Mouse (Mus musculus) MEL (cell line): ENCODE measurements at regions not wholly inside any gene's neighbourhood (a gene's known extent, or its start where the extent isn't known, plus 50 kb on each side); places are given as distances from the start of the nearest gene placed in this dataset.

Experiments used
- DNase-seq: peaks from one replicate; pipeline ENCODE4 v3.0.0; 2011; ENCODE audit warnings: low read depth, low spot score
- H3K27ac ChIP-seq: 2 replicates; pipeline ENCODE4 v1.5.1; 2012; ENCODE audit warnings: low read depth, mild to moderate bottlenecking, control low read depth, low read length, moderate library complexity; ENCODE audit not compliant: control insufficient read depth
- H3K27me3 ChIP-seq, 2 experiments: fragments of 150-350 bp in 1 of 2; sonication (generic) in 1 of 2; 2 replicates each; pipeline ENCODE4 v1.6.1; 2012; ENCODE audit warnings: low read length in 2 of 2, mild to moderate bottlenecking in 2 of 2, improper control_type of control experiment in 1 of 2, moderate library complexity in 1 of 2; ENCODE audit not compliant: insufficient read depth in 2 of 2, control insufficient read depth in 1 of 2
- H3K36me3 ChIP-seq, 2 experiments: 2 replicates each; pipeline ENCODE4 v1.6.1; 2012 to 2014; ENCODE audit warnings: low read length in 2 of 2, improper control_type of control experiment in 1 of 2, inconsistent platforms in 1 of 2, mild to moderate bottlenecking in 1 of 2; ENCODE audit not compliant: insufficient read depth in 2 of 2, control insufficient read depth in 1 of 2
- H3K4me1 ChIP-seq, 2 experiments: fragments of 150-350 bp in 1 of 2; sonication (generic) in 1 of 2; 2 replicates each; pipeline ENCODE4 v1.6.1; 2012; ENCODE audit warnings: low read length in 2 of 2, improper control_type of control experiment in 1 of 2, mild to moderate bottlenecking in 1 of 2; ENCODE audit not compliant: insufficient read depth in 2 of 2, control insufficient read depth in 1 of 2
- H3K4me3 ChIP-seq, 2 experiments: fragments of 150-350 bp in 1 of 2; sonication (generic) in 1 of 2; 2 replicates each; pipeline ENCODE4 v1.5.1; 2012; ENCODE audit warnings: low read depth in 2 of 2, low read length in 2 of 2, mild to moderate bottlenecking in 2 of 2, moderate library complexity in 2 of 2, control low read depth in 1 of 2, improper control_type of control experiment in 1 of 2; ENCODE audit not compliant: control insufficient read depth in 1 of 2, insufficient read depth in 1 of 2
- H3K79me2 ChIP-seq: 2 replicates; pipeline ENCODE4 v1.6.1; 2012; ENCODE audit warnings: mild to moderate bottlenecking, low read length, moderate library complexity; ENCODE audit not compliant: control insufficient read depth, poor library complexity, insufficient read depth
- H3K9ac ChIP-seq: 2 replicates; pipeline ENCODE4 v1.6.1; 2012; ENCODE audit warnings: low read depth, mild to moderate bottlenecking, control low read depth, low read length, moderate library complexity; ENCODE audit not compliant: control insufficient read depth, poor library complexity, severe bottlenecking
- H3K9me3 ChIP-seq: fragments of 150-350 bp; sonication (generic); replicated peaks from 2 replicates; pipeline ENCODE4 v1.6.1; 2012; ENCODE audit warnings: mild to moderate bottlenecking, low read length, improper control_type of control experiment, moderate library complexity; ENCODE audit not compliant: insufficient read depth
- CHD2 ChIP-seq: IDR thresholded peaks from 2 replicates; pipeline ENCODE4 v1.6.1; 2011; ENCODE audit warnings: low read length, improper control_type of control experiment
- CTCF ChIP-seq, 3 experiments: IDR thresholded peaks in 2 of 3; conservative IDR thresholded peaks in 1 of 3; 2 replicates each; pipeline ENCODE4 v1.5.1; 2011 to 2012; ENCODE audit warnings: low read length in 3 of 3, low read depth in 2 of 3, mild to moderate bottlenecking in 2 of 3, improper control_type of control experiment in 1 of 3, inconsistent platforms in 1 of 3, mixed read lengths in 1 of 3, moderate library complexity in 1 of 3; ENCODE audit not compliant: control insufficient read depth in 1 of 3, insufficient read depth in 1 of 3, poor library complexity in 1 of 3, severe bottlenecking in 1 of 3
- ELF1 ChIP-seq: IDR thresholded peaks from 2 replicates; pipeline ENCODE4 v1.6.1; 2014; ENCODE audit warnings: low read depth, mild to moderate bottlenecking, inconsistent platforms, low read length, improper control_type of control experiment, moderate library complexity
- HCFC1 ChIP-seq: IDR thresholded peaks from 2 replicates; pipeline ENCODE4 v1.6.1; 2012; ENCODE audit warnings: low read depth, mild to moderate bottlenecking, inconsistent platforms, low read length, improper control_type of control experiment, moderate library complexity
- MAFK ChIP-seq: IDR thresholded peaks from 2 replicates; pipeline ENCODE4 v1.6.1; 2011; ENCODE audit warnings: low read depth, mild to moderate bottlenecking, low read length, improper control_type of control experiment, borderline replicate concordance
- MAZ ChIP-seq: IDR thresholded peaks from 2 replicates; pipeline ENCODE4 v1.6.1; 2012; ENCODE audit warnings: low read depth, mild to moderate bottlenecking, inconsistent platforms, low read length, improper control_type of control experiment
- MXI1 ChIP-seq: IDR thresholded peaks from 2 replicates; pipeline ENCODE4 v1.6.1; 2011; ENCODE audit warnings: mild to moderate bottlenecking, low read depth, low read length, improper control_type of control experiment
- MYB ChIP-seq: IDR thresholded peaks from 2 replicates; pipeline ENCODE4 v1.6.1; 2011; ENCODE audit warnings: mild to moderate bottlenecking, low read depth, low read length, improper control_type of control experiment
- NELFE ChIP-seq: IDR thresholded peaks from 2 replicates; pipeline ENCODE4 v1.6.1; 2011; ENCODE audit warnings: low read depth, low read length, improper control_type of control experiment
- NRF1 ChIP-seq: IDR thresholded peaks from 2 replicates; pipeline ENCODE4 v1.6.1; 2014; ENCODE audit warnings: low read depth, mild to moderate bottlenecking, inconsistent platforms, low read length, improper control_type of control experiment, moderate library complexity; ENCODE audit not compliant: poor library complexity, insufficient read depth, severe bottlenecking
- POLR2A ChIP-seq, 2 experiments: IDR thresholded peaks; 2 replicates each; pipeline ENCODE4 v1.6.1; 2011 to 2012; ENCODE audit warnings: low read length in 2 of 2, mild to moderate bottlenecking in 2 of 2, control low read depth in 1 of 2, improper control_type of control experiment in 1 of 2, low read depth in 1 of 2, moderate library complexity in 1 of 2; ENCODE audit not compliant: control insufficient read depth in 1 of 2, insufficient read depth in 1 of 2, poor library complexity in 1 of 2
- POLR2AphosphoS2 ChIP-seq: IDR thresholded peaks from 2 replicates; pipeline ENCODE4 v1.6.1; 2011; ENCODE audit warnings: low read length, improper control_type of control experiment
- POLR2AphosphoS5 ChIP-seq: IDR thresholded peaks from 2 replicates; pipeline ENCODE4 v1.6.1; 2012; ENCODE audit warnings: low read depth, borderline replicate concordance, mild to moderate bottlenecking, inconsistent platforms, low read length, moderate library complexity, mixed read lengths
- RCOR1 ChIP-seq: IDR thresholded peaks from 2 replicates; pipeline ENCODE4 v1.6.1; 2012; ENCODE audit warnings: low read depth, mild to moderate bottlenecking, inconsistent platforms, low read length, improper control_type of control experiment
- SIN3A ChIP-seq: IDR thresholded peaks from 2 replicates; pipeline ENCODE4 v1.6.1; 2012; ENCODE audit warnings: low read length, improper control_type of control experiment, inconsistent platforms
- UBTF ChIP-seq: IDR thresholded peaks from 2 replicates; pipeline ENCODE4 v1.6.1; 2012; ENCODE audit warnings: low read depth, mild to moderate bottlenecking, inconsistent platforms, low read length, improper control_type of control experiment, moderate library complexity, borderline replicate concordance; ENCODE audit not compliant: insufficient read depth
- ZC3H11A ChIP-seq: IDR thresholded peaks from 2 replicates; pipeline ENCODE4 v1.6.1; 2012; ENCODE audit warnings: low read depth, mild to moderate bottlenecking, inconsistent platforms, low read length, improper control_type of control experiment
- ZKSCAN1 ChIP-seq: IDR thresholded peaks from 2 replicates; pipeline ENCODE4 v1.6.1; 2012; ENCODE audit warnings: low read depth, mild to moderate bottlenecking, inconsistent platforms, low read length, improper control_type of control experiment, moderate library complexity
- ZNF384 ChIP-seq: IDR thresholded peaks from 2 replicates; pipeline ENCODE4 v1.6.1; 2012; ENCODE audit warnings: low read depth, mild to moderate bottlenecking, inconsistent platforms, low read length, improper control_type of control experiment

DNA sequence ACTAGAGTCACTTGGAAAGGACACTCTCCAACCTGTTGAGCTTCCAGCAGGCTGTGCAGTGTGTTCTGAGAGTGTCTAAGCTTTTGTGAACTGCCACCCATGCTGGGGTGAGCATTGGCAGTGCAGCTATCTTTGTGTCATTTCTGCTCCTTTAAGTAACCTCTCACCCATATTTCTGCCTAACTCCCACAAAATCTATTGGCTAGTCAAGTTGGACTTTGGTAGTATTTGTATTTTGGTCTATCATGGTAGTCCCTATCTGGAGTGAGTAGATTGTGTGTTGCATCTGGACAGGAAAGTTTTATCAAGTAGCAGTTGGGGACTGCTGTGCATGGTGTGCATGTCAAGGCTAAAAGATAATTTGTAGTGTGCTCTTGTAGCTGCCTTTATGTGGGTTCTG is 132.6 kb upstream of the Tfap2d start:
- no peak overlapping the region for H3K4me3 ChIP-seq
- no peak overlapping the region for H3K9ac ChIP-seq
- no peaks in the 10 kb centered on the region for H3K79me2 ChIP-seq
- H3K27ac ChIP-seq, result no peak overlapping the region
- H3K4me1 ChIP-seq, result no peaks in the 10 kb centered on the region
- H3K9me3 ChIP-seq, result no peaks in the 10 kb centered on the region
- no peak for DNase-seq
- no peaks in the 10 kb centered on the region for H3K27me3 ChIP-seq
- no peaks in the 10 kb centered on the region for H3K36me3 ChIP-seq
- TF ChIP-seq ZKSCAN1, result no peak
- TF ChIP-seq NELFE, result no peak
- TF ChIP-seq UBTF, result no peak
- no peak for TF ChIP-seq POLR2AphosphoS2

DNA sequence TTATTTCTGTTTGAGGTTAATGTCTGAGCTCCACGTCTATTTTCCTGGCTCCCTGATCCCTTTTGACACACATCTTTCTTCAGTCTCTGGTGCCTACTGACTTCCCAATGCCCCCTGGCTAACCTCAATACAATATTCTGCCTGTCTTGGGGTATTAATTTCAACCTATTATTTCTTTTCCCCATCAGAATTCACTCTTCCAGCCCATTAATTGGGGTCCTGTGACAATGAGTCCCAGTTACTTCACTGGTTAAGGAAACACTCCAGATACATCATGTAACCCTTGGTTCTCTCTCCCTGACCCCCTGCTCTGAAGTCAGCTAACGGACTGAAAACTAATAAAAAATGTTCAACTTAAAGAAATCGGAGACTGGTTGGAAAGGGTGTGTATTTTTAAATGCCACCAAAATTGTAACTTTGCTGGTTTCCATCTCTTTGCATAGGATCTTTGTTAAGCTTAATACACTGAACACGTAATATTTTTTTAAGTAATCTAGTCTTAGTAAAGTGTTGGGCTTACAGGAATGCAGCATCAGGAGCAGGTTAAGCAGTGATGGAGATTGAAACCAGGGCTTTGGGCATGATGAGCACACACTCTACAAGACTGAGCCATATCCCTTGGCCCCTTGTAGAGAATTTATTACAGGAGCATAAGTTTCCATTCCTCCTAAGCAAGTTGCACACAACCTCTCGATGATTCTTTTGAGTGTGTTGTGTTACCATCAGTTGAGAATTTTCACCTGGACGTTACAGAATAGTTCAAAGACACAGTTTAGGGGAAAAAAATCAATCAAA is 128.8 kb upstream of the Tfap2d start:
- Histone ChIP-seq H3K27me3 (no peaks in the 10 kb centered on the region), H3K4me3 (no peak overlapping the region), H3K9ac (no peak overlapping the region), H3K4me1 (no peaks in the 10 kb centered on the region)
- no peak for TF ChIP-seq SIN3A
- TF ChIP-seq MAZ, result no peak
- TF ChIP-seq ZC3H11A, result no peak
- TF ChIP-seq ZNF384, result no peak
- TF ChIP-seq, all 39 proteins: peak for 0
- no peaks in the 10 kb centered on the region for H3K9me3 ChIP-seq
- H3K36me3 ChIP-seq, result no peaks in the 10 kb centered on the region
- no peak for DNase-seq
- no peak overlapping the region for H3K27ac ChIP-seq
- H3K79me2 ChIP-seq, result no peaks in the 10 kb centered on the region

DNA sequence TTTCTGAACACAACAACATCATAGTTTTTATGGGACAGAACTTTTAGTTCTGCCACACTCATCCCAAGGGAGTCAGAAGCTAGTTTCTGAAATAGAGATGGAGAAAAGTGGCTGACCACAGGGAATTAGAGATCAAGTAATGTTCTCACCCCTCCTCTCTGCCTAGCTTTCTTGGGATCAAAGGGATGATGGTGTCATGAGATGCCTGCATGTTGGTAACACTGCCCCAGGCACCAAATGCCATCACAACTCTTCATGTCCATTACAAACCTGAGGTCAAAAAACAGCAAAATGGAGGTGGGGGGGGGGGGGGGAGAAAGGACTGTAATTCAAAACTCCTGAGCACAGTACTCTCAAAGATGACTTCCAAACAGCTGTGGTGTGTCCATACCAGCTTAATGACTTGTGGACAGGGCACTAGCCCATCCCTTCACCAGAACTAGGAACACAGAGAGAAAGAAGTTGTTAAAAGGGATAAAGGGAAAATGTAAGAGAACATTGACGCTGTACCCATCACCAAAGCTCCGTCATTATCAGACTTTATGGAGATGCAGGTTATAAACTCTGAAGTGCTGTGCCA is 127.9 kb upstream of the Tfap2d start:
- H3K27ac ChIP-seq, result no peak overlapping the region
- H3K4me3 ChIP-seq, result no peak overlapping the region
- no peak for DNase-seq
- H3K9me3 ChIP-seq, result no peaks in the 10 kb centered on the region
- TF ChIP-seq MXI1 (no peak), MYB (no peak), CTCF (IDR thresholded peaks at IDR 0.05 in 2 of 3, conservative IDR thresholded peaks at IDR 0.05 in 1 of 3; ENCODE audit: control insufficient read depth in 1 of 3, insufficient read depth in 1 of 3, low read depth in 2 of 3, low read length in 3 of 3, poor library complexity in 1 of 3, severe bottlenecking in 1 of 3) (no peak), CHD2 (no peak), MAFK (no peak), SIN3A (no peak), RCOR1 (no peak), HCFC1 (no peak), POLR2A (IDR thresholded peaks at IDR 0.05; ENCODE audit: control insufficient read depth in 1 of 2, insufficient read depth in 1 of 2, low read depth in 1 of 2, low read length in 2 of 2, poor library complexity in 1 of 2) (no peak), POLR2AphosphoS5 (no peak), NRF1 (no peak), ELF1 (no peak), ZC3H11A (no peak)
- H3K27me3 ChIP-seq, result no peaks in the 10 kb centered on the region
- no peaks in the 10 kb centered on the region for H3K79me2 ChIP-seq
- H3K36me3 ChIP-seq, result no peaks in the 10 kb centered on the region
- H3K4me1 ChIP-seq, result no peaks in the 10 kb centered on the region
- no peak overlapping the region for H3K9ac ChIP-seq
